25 mouse cellular contexts compared by ENCODE assay signal in the genomic region with DNA sequence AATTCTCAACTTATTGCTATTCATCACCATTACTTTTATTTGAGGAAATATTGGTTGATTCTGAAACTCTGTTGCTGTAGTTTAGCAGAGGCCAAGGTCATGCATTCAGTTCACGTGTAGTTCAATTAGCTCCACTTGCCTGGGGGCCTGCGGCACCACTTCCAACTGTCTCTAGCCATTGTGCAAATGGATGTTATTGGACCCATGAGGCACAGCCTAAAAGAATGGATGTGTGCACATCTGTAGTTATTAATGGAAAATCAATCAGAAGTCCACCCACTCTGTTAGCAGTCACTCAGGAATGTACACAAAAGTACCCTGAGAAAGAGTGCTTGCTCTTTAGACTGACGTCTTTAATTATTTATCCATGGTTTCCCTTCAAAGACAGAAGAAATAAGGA. TPM values are rescaled to one million over a fixed set of nuclear protein-coding genes. Genes with fewer than 3 reads are reported as not detected.
A peak's percentile ranks its signal among the peaks of the same experiment; 100 is the strongest.
DNase-seq lines count a peak whose midpoint lies in the region; ATAC-seq lines count a peak whose summit lies in the region.
"Had no signal": no experiment of that assay in that cellular context is flagged by ENCODE, and none has a peak within 500 bp of the region (broad histone marks: within the 10 kb centered on the region; RNA-seq: fewer than 3 reads in every experiment).

No protein-coding gene starts in this region.

- H3K9ac ChIP-seq in neural tube, embryonic 11.5 days (ENCODE audit: low read length) = no peak overlapping the region
- H3K9ac ChIP-seq in neural tube, embryonic 15.5 days (replicated peaks) = no peak overlapping the region
- H3K9ac ChIP-seq: embryonic facial prominence, embryonic 12.5 days; forebrain, embryonic 13.5 days; forebrain, embryonic 15.5 days had no signal

- DNase-seq in embryo, embryonic 10 days (ENCODE audit: low spot score) = peak; percentile 21
- DNase-seq in embryo, embryonic 11 days = no peak
- DNase-seq in neural tube, embryonic 11.5 days (ENCODE audit: low spot score) = peak; percentile 24
- DNase-seq in retina, embryonic 14.5 days (ENCODE audit: low spot score) = peak; percentile 52
- DNase-seq in retina, postnatal 1 day = no peak
- DNase-seq in urinary bladder, postnatal 4 days (ENCODE audit: low spot score in 2 of 2) = no peak
- DNase-seq: adrenal gland, adult 8-10 months; adrenal gland, postnatal 14 days; adrenal gland, postnatal 36 days; B cell, adult 2 months; cerebellum, adult 11-12 months; cerebellum, adult 2 months; cerebellum, adult 9-10 months; cerebellum, postnatal 10 days; cerebellum, postnatal 25 days had no signal

- ATAC-seq in neural tube, embryonic 11.5 days (ENCODE audit: insufficient read depth, low FRiP score, low TSS enrichment) = no peak
- ATAC-seq in neural tube, embryonic 15.5 days (ENCODE audit: low FRiP score) = no peak
- ATAC-seq: activated CD4-positive, CD25-positive, alpha-beta regulatory T cell, adult 4 months; CD4-positive, CD25-positive, alpha-beta regulatory T cell, adult 4 months; forebrain, embryonic 13.5 days; forebrain, embryonic 15.5 days; Patski had no signal

- no peak overlapping the region for H3K4me2 ChIP-seq in neural tube, embryonic 11.5 days (ENCODE audit: low read depth)
- no peak overlapping the region for H3K4me2 ChIP-seq in neural tube, embryonic 15.5 days
- H3K4me2 ChIP-seq: embryonic facial prominence, embryonic 12.5 days; forebrain, embryonic 13.5 days; forebrain, embryonic 15.5 days had no signal

- WGBS in neural tube, embryonic 11.5 days = 68% methylated on average over 3 of the region's 3 CpGs
- WGBS in neural tube, embryonic 15.5 days = 53% methylated on average over 3 of the region's 3 CpGs

- H3K27ac ChIP-seq in neural tube, embryonic 11.5 days (ENCODE audit: low read depth, low read length) = no peak overlapping the region
- no peak overlapping the region for H3K27ac ChIP-seq in neural tube, embryonic 15.5 days (replicated peaks)
- H3K27ac ChIP-seq: embryonic facial prominence, embryonic 10.5 days; embryonic facial prominence, embryonic 12.5 days; forebrain, embryonic 13.5 days; forebrain, embryonic 15.5 days had no signal

- no peaks in the 10 kb centered on the region for H3K36me3 ChIP-seq in neural tube, embryonic 11.5 days (ENCODE audit: control insufficient read depth, insufficient read depth, low read length)
- H3K36me3 ChIP-seq in neural tube, embryonic 15.5 days = no peaks in the 10 kb centered on the region
- H3K36me3 ChIP-seq: embryonic facial prominence, embryonic 10.5 days; embryonic facial prominence, embryonic 12.5 days; forebrain, embryonic 15.5 days; G1E had no signal

- H3K4me3 ChIP-seq in neural tube, embryonic 11.5 days (ENCODE audit: low read depth, low read length) = no peak overlapping the region
- no peak overlapping the region for H3K4me3 ChIP-seq in neural tube, embryonic 15.5 days (replicated peaks)
- H3K4me3 ChIP-seq: embryonic facial prominence, embryonic 10.5 days; embryonic facial prominence, embryonic 12.5 days; forebrain, embryonic 13.5 days; forebrain, embryonic 15.5 days had no signal

- no peaks in the 10 kb centered on the region for H3K4me1 ChIP-seq in neural tube, embryonic 11.5 days (ENCODE audit: control insufficient read depth, insufficient read depth, low read length)
- H3K4me1 ChIP-seq in neural tube, embryonic 15.5 days = no peaks in the 10 kb centered on the region
- H3K4me1 ChIP-seq: embryonic facial prominence, embryonic 10.5 days; embryonic facial prominence, embryonic 12.5 days; forebrain, embryonic 13.5 days; forebrain, embryonic 15.5 days had no signal

- no peaks in the 10 kb centered on the region for H3K9me3 ChIP-seq in neural tube, embryonic 11.5 days (ENCODE audit: control insufficient read depth, low read length)
- H3K9me3 ChIP-seq in neural tube, embryonic 15.5 days (replicated peaks) = no peaks in the 10 kb centered on the region
- H3K9me3 ChIP-seq: embryonic facial prominence, embryonic 10.5 days; embryonic facial prominence, embryonic 12.5 days; forebrain, embryonic 13.5 days; forebrain, embryonic 15.5 days; G1E had no signal

- H3K27me3 ChIP-seq in neural tube, embryonic 11.5 days (ENCODE audit: control insufficient read depth, insufficient read depth, low read length) = no peaks in the 10 kb centered on the region
- no peaks in the 10 kb centered on the region for H3K27me3 ChIP-seq in neural tube, embryonic 15.5 days (replicated peaks)
- H3K27me3 ChIP-seq: CH12.LX; embryonic facial prominence, embryonic 12.5 days; forebrain, embryonic 13.5 days; forebrain, embryonic 15.5 days; Patski had no signal

RNA-seq across cellular contexts. Expression of a gene that starts 24.5 kb away (rescaled TPM):
- 40.3 and 41.9 TPM in 2 replicates for polyA plus RNA-seq in neural tube, embryonic 11.5 days (2014; fragmentation: Nextera tagmentation; extraction: Ambion mirVana)
- 22.9 and 24.1 TPM in 2 replicates for polyA plus RNA-seq in neural tube, embryonic 15.5 days (2015; fragmentation: Nextera tagmentation; extraction: Ambion mirVana)
- polyA plus RNA-seq: G1E had no signal

RNA-seq across cellular contexts. Expression of a gene that starts 52.8 kb away (rescaled TPM):
- polyA plus RNA-seq in neural tube, embryonic 11.5 days (2014; fragmentation: Nextera tagmentation; extraction: Ambion mirVana) = 40.2 and 42.6 TPM in 2 replicates
- 7.0 and 11.5 TPM in 2 replicates for polyA plus RNA-seq in neural tube, embryonic 15.5 days (2015; fragmentation: Nextera tagmentation; extraction: Ambion mirVana)
- polyA plus RNA-seq: activated CD4-positive, CD25-positive, alpha-beta regulatory T cell, adult 4 months; CD4-positive, CD25-positive, alpha-beta regulatory T cell, adult 4 months; G1E; Patski had no signal

Comparison
In these comparisons a context has a peak if more than half of its experiments do, and no peak if none do; other contexts are left out.
1. DNase-seq: peak in embryo, embryonic 10 days (single experiment), neural tube, embryonic 11.5 days (single experiment) and retina, embryonic 14.5 days (single experiment); none in embryo, embryonic 11 days (single experiment), retina, postnatal 1 day (single experiment) and urinary bladder, postnatal 4 days (0 of 2).